Mouse (Mus musculus): ENCODE results near the gene Gzmg. TPM values are rescaled to one million over a fixed set of nuclear protein-coding genes. Genes with fewer than 3 reads are reported as not detected.
"Not testable (repeated sequence)": the region's sequence is repeated elsewhere in the genome, so short reads cannot be mapped to it uniquely, and the experiment has no call there.

The Gzmg gene
- polyA plus RNA-seq, 1 experiment from 2014 or later, result not detected

DNA sequence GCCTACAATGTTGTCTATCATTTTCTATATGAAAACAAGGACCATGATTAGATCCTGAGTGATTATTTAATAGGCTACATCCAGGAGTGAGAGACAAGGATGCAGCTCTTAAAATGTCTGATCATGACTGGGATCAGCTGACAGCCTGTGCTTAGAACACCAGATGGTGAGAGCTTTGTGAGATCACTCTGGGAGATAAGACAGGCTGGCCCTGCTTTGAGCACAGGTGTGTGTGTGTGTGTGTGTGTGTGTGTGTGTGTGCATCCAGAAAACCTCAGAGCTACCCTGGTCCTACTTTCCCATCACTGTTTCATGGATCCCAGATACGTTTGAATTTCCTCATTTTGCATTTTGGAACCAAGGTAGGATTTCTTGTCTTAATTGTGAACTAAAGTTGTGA lies 25.7 kb downstream of the Gzmg start:
- WGBS, result 88% methylated on average over 1 of the region's 1 CpGs
- H3K4me3 ChIP-seq; H3K27me3 ChIP-seq; H3K4me2 ChIP-seq (replicated peaks); H3K9ac ChIP-seq (replicated peaks); H3K27ac ChIP-seq (replicated peaks); ATAC-seq (ENCODE audit: low FRiP score, low read depth); H3K9me3 ChIP-seq; H3K36me3 ChIP-seq; H3K4me1 ChIP-seq: not testable (repeated sequence)

DNA sequence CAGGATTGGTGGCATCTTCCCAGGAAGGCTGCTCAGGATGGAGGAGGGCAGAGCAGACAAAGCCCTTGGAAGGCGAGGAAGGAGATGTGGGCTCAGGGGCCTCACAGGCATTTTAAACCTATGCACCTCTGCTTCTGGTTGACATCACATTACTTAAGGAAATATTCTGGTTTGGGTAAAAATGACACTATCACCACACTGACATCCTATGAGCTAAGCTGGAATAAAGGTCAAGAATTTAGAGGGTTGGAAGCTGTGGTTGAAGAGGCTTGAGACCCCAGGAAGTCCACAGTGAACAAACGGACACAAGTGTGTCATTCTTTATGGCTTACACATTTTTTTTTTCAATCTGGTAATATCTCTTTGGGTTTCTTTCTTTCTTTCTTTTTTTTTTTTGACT lies 26.9 kb downstream of the Gzmg start, which contains the start of gene Gzmd:
Gzmd (minus strand) TSS at position 101 of the 400 bp plus-strand sequence.
- H3K27me3 ChIP-seq; H3K27ac ChIP-seq (replicated peaks); H3K4me2 ChIP-seq (replicated peaks); H3K4me1 ChIP-seq; H3K9ac ChIP-seq (replicated peaks); H3K4me3 ChIP-seq; H3K9me3 ChIP-seq; H3K36me3 ChIP-seq; ATAC-seq (ENCODE audit: low FRiP score, low read depth): not testable (repeated sequence)
- 78% methylated on average over 2 of the region's 2 CpGs for WGBS

DNA sequence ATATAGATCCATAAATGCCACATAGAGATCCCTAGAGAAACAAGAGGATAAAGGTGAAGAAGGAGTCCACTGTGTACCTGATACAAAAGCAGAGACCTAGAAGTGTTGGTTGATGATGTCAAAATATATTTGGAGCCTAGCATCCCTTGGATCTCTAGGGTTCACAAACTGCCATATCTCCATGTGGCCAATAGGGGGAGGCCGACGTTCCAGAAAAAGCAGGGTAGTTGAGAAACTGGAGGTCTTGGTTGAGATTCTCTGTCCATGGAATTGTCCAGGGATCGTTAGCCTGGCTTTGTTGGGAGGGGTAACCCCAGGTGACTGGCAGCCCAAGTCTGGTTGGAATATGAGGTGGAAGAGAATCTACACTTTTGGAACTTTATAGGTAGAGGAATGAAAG lies 31.0 kb downstream of the Gzmg start:
- Histone ChIP-seq H3K4me2 (replicated peaks) (no peak overlapping the region), H3K9me3 (no peaks in the 10 kb centered on the region), H3K4me3 (no peak overlapping the region), H3K36me3 (no peaks in the 10 kb centered on the region), H3K4me1 (no peaks in the 10 kb centered on the region), H3K27ac (replicated peaks) (no peak overlapping the region), H3K27me3 (no peaks in the 10 kb centered on the region), H3K9ac (replicated peaks) (no peak overlapping the region)
- no peak for ATAC-seq (ENCODE audit: low FRiP score, low read depth)
- 54% methylated on average over 3 of the region's 3 CpGs for WGBS

DNA sequence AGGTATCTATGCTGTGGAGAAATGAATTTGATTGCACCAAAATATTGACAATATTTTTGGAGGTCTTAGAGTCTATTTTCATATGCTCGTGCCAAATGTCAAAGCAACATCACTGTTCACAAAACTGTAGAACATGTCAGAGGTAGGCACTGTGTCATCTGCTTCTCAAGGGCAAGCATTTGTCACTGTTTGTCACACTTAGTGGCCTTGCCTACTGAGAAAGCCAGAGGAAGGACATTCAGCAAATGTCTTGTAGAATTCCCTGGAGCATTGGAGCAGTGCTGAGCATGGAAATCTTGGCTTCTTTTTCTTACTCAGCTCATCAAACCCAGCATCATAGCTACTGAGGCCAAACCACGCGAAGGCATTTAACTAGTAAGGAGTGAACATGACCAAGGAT lies 35.9 kb downstream of the Gzmg start:
- H3K4me2 ChIP-seq (replicated peaks), result no peak overlapping the region
- no peaks in the 10 kb centered on the region for H3K4me1 ChIP-seq
- no peak for ATAC-seq (ENCODE audit: low FRiP score, low read depth)
- WGBS, result 82% methylated on average over 3 of the region's 3 CpGs
- no peaks in the 10 kb centered on the region for H3K36me3 ChIP-seq
- no peaks in the 10 kb centered on the region for H3K9me3 ChIP-seq
- no peak overlapping the region for H3K4me3 ChIP-seq
- H3K27ac ChIP-seq (replicated peaks), result no peak overlapping the region
- no peaks in the 10 kb centered on the region for H3K27me3 ChIP-seq
- no peak overlapping the region for H3K9ac ChIP-seq (replicated peaks)

DNA sequence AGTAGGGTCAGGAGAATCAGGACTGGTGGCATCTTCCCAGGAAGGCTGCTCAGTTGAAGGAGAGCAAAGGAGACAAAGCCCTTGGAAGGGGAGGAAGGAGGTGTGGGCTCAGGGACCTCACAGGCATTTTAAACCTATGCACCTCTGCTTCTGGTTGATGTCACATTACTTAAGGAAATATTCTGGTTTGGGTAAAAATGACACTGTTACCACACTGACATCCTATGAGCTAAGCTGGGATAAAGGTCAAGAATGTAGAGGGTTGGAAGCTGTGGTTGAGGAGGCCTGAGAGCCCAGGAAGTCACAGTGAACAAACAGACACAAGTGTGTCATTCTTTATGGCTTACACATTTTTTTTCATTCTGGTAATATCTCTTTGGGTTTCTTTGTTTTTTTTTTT lies 38.9 kb downstream of the Gzmg start, which contains the start of gene Gzme:
Gzme (minus strand) TSS at position 101 of the 400 bp plus-strand sequence.
- H3K27ac ChIP-seq (replicated peaks), result no peak within 1 kb of the TSS

GRCm38 (mm10) chr14:56115531-56116310 lies 43.7 kb downstream of the Gzmg start:
- not testable (repeated sequence) for H3K9me3 ChIP-seq; H3K4me1 ChIP-seq; H3K36me3 ChIP-seq; H3K4me2 ChIP-seq (replicated peaks); H3K9ac ChIP-seq (replicated peaks); ATAC-seq (ENCODE audit: low FRiP score, low read depth); H3K27me3 ChIP-seq; H3K4me3 ChIP-seq; H3K27ac ChIP-seq (replicated peaks)
- WGBS, result 92% methylated on average over 33 of the region's 33 CpGs

More for the DNA sequence above, 38.9 kb downstream of the Gzmg start, which contains the start of gene Gzme:
- Histone ChIP-seq H3K9me3 (no peaks in the 10 kb centered on the region), H3K27me3 (no peaks in the 10 kb centered on the region), H3K36me3 (no peaks in the 10 kb centered on the region), H3K4me2 (replicated peaks) (no peak within 1 kb of the TSS), H3K4me3 (no peak within 1 kb of the TSS), H3K9ac (replicated peaks) (no peak within 1 kb of the TSS), H3K4me1 (no peaks in the 10 kb centered on the region)
- no peak for ATAC-seq (ENCODE audit: low FRiP score, low read depth)

Other genes starting within 250 kb of the Gzmg start
- not detected in 2 replicates for gene Cma1, start 214.9 kb downstream of the Gzmg start, polyA plus RNA-seq (2016; fragmentation: Nextera tagmentation; extraction: Ambion mirVana)
- gene Cma2, start 208.6 kb downstream of the Gzmg start, polyA plus RNA-seq (2016; fragmentation: Nextera tagmentation; extraction: Ambion mirVana), result not detected in 2 replicates
- not detected in 2 replicates for gene Mcpt1, start 141.6 kb downstream of the Gzmg start, polyA plus RNA-seq (2016; fragmentation: Nextera tagmentation; extraction: Ambion mirVana)
- gene Mcpt9, start 129.1 kb downstream of the Gzmg start, polyA plus RNA-seq (2016; fragmentation: Nextera tagmentation; extraction: Ambion mirVana), result not detected in 2 replicates
- not detected in 2 replicates for gene Mcpt2, start 117.5 kb downstream of the Gzmg start, polyA plus RNA-seq (2016; fragmentation: Nextera tagmentation; extraction: Ambion mirVana)
- gene Mcpt4, start 97.3 kb downstream of the Gzmg start, polyA plus RNA-seq (2016; fragmentation: Nextera tagmentation; extraction: Ambion mirVana), result not detected in 2 replicates
- not detected in 2 replicates for gene Mcpt8, start 74.3 kb downstream of the Gzmg start, polyA plus RNA-seq (2016; fragmentation: Nextera tagmentation; extraction: Ambion mirVana)
- gene Ctsg, start 57.0 kb downstream of the Gzmg start, polyA plus RNA-seq (2016; fragmentation: Nextera tagmentation; extraction: Ambion mirVana), result not detected in 2 replicates
- not detected in 2 replicates for gene Gzme, start 39.0 kb downstream of the Gzmg start, polyA plus RNA-seq (2016; fragmentation: Nextera tagmentation; extraction: Ambion mirVana)
- gene Gzmd, start 27.0 kb downstream of the Gzmg start, polyA plus RNA-seq (2016; fragmentation: Nextera tagmentation; extraction: Ambion mirVana), result not detected in 2 replicates
- gene Gzmn, start 15.0 kb upstream of the Gzmg start, polyA plus RNA-seq (2016; fragmentation: Nextera tagmentation; extraction: Ambion mirVana), result not detected in 2 replicates
- gene Gzmf, start 51.8 kb upstream of the Gzmg start, polyA plus RNA-seq (2016; fragmentation: Nextera tagmentation; extraction: Ambion mirVana), result not detected in 2 replicates
- gene Gzmc, start 75.1 kb upstream of the Gzmg start, polyA plus RNA-seq (2016; fragmentation: Nextera tagmentation; extraction: Ambion mirVana), result 0.20 TPM in 1 of 2 replicates, not detected in the other
- not detected in 2 replicates for gene Gzmb, start 102.7 kb upstream of the Gzmg start, polyA plus RNA-seq (2016; fragmentation: Nextera tagmentation; extraction: Ambion mirVana)
- gene Atp12a, start 205.5 kb upstream of the Gzmg start, polyA plus RNA-seq (2016; fragmentation: Nextera tagmentation; extraction: Ambion mirVana), result 0.05 and 0.17 TPM in 2 replicates
- gene Rnf17, start 243.0 kb upstream of the Gzmg start, polyA plus RNA-seq (2016; fragmentation: Nextera tagmentation; extraction: Ambion mirVana), result 1.1 and 2.4 TPM in 2 replicates